Comparison of ENCODE assay signal across 24 mouse cellular contexts in the genomic region with DNA sequence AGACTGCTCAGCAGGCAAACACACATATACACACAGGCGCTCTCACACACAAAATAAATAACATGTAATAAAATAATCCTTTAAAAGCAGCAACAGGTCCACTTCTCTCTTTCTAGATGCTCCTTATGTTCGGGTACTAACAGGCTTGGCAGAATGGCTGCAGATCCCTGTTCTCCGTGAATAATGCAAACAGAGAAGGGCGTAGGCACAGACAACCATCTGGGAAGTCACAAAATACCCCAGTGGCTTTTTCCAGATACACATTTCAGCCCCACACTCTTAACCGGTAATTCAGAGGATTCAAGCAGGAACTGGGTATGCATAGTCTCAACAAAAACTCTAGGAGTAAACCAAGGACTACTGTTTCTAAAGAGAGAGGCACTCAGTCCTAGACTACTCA. TPM values are rescaled to one million over a fixed set of nuclear protein-coding genes. Genes with fewer than 3 reads are reported as not detected.
"Had no signal": no experiment of that assay in that cellular context is flagged by ENCODE, and none has a peak within 500 bp of the region (broad histone marks: within the 10 kb centered on the region; RNA-seq: fewer than 3 reads in every experiment).

No protein-coding gene starts in this region.

- ATAC-seq: forebrain, embryonic 13.5 days; forebrain, embryonic 14.5 days; forebrain, embryonic 15.5 days; forebrain, embryonic 16.5 days; forebrain, postnatal 0 days had no signal

- DNase-seq: cerebellum, adult 2 months; cerebellum, adult 8-10 months; cerebellum, adult 9-10 months; cerebellum, adult 9-11 months; cerebellum, postnatal 14 days; cerebellum, postnatal 25 days; cerebellum, postnatal 36 days; embryo, embryonic 11 days; forebrain, postnatal 0 days; gastrocnemius, adult 2 months; gastrocnemius, postnatal 10 days; gastrocnemius, postnatal 14 days; gastrocnemius, postnatal 25 days; gastrocnemius, postnatal 36 days; heart, adult 11 months; heart, adult 18-20 months; heart, adult 2 months had no signal

RNA-seq across cellular contexts. Expression of gene Crabp1, which starts 38.2 kb away (rescaled TPM):
- total RNA-seq: common myeloid progenitor, adult 5-6 weeks; granulocyte monocyte progenitor cell, adult 5-6 weeks; heart, adult 18-20 months; heart, adult 2 months; heart, adult 8-10 months had no signal
